Mouse (Mus musculus) layer of hippocampus, adult 2 months (tissue): ENCODE data around the gene Spn. TPM values are rescaled to one million over a fixed set of nuclear protein-coding genes. Genes with fewer than 3 reads are reported as not detected.

ENCODE experiments used
- DNase-seq, 2 experiments: peaks; one replicate each; pipeline ENCODE4 v3.0.0; 2022; ENCODE audit warnings: low spot score in 2 of 2
- H3K27ac ChIP-seq: fragments of 200-600 bp; 2 replicates; pipeline ENCODE4 v1.8.1; 2022
- H3K4me3 ChIP-seq: fragments of 200-600 bp; 2 replicates; pipeline ENCODE4 v1.8.1; 2022; ENCODE audit warnings: mild to moderate bottlenecking
- CTCF ChIP-seq: fragments of 200-600 bp; conservative IDR thresholded peaks from 2 replicates; pipeline ENCODE4 v1.8.1; 2022; ENCODE audit warnings: antibody characterized with exemption, mild to moderate bottlenecking, moderate library complexity
- total RNA-seq, 2 experiments: library from RNA; stranded (reverse); gene quantifications; 2 replicates each; pipeline ENCODE4 v1.2.3; 2021

Gene Spn
- total RNA-seq, 2 experiments from 2014 or later: 0.64 to 0.72 TPM

DNA sequence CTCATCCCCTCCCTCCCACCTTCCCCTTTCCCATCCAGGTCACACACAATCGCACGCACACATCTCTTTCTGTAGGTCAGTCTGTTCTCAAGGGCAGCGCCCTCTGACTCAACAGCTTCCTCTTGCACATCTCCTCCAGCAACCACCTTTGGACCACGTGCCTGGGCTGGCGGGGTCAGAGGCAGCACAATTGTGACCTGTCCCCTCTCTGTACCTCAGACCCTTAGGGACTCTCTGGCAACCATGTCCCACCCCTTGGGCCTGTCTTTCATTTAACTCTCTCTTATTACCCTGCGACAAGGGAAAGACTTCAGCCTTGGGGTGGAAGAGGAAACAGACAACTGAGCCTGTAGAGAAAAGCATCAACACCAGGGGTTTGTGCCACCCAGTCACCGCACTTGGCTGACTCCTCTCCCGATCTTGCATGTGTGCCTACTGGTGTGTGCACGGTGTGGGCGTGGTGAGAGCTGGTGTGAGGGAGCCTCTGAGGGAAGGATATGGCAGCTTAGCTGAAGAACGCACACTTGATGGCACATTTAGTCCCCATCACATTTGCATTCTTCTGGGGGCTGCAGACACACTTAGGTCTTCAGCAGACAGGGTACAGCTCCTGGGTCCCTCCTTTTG, 2.7 kb downstream of the Spn start:
- H3K4me3 ChIP-seq: no peak overlapping the region
- no peak for TF ChIP-seq CTCF
- DNase-seq: no peak
- H3K27ac ChIP-seq: no peak overlapping the region

- Histone ChIP-seq H3K4me3 (no peak overlapping the region), H3K27ac (peak overlapping the region; percentile 29; the same call in 1 of the 2 replicates)
- DNase-seq: no peak
- no peak for TF ChIP-seq CTCF
Observed at GRCm38 (mm10) chr7:127133125-127133524, 4.5 kb downstream of the Spn start.

DNA sequence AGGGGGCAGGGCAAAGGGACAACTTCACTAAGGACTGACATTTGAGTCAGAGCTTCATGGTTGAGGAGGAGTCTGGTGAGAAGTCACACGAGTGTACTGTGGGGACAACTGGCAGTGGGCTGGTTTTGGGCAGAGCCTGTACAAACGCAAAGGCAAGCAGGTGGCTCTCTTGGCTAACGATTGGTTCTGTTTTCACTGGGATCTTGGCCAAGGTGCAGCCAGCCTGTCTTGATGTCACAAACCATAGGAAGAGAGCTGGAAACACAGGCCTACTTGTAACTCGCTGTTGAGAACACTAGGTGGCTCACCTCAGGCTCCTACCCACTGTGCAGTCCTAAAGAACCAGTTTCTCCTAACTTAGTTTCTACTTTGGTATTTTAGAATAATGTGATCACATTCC, 8.0 kb downstream of the Spn start:
- TF ChIP-seq CTCF: peak; percentile 84
- no peak overlapping the region for H3K4me3 ChIP-seq
- peak overlapping the region; percentile 61 for H3K27ac ChIP-seq
- peak; percentile 63 to 70 for DNase-seq

GRCm38 (mm10) chr7:127121911-127122270, 15.7 kb downstream of the Spn start, which contains the start of gene Qprt:
Gene Qprt, minus strand, starts transcription at chr7:127122226.
- Histone ChIP-seq H3K4me3 (no peak within 1 kb of the TSS), H3K27ac (no peak within 1 kb of the TSS)
- TF ChIP-seq CTCF: no peak
- DNase-seq: no peak

GRCm38 (mm10) chr7:127121061-127121910, 16.3 kb downstream of the Spn start:
- H3K4me3 ChIP-seq: no peak overlapping the region
- no peak overlapping the region for H3K27ac ChIP-seq
- DNase-seq: no peak
- no peak for TF ChIP-seq CTCF

DNA sequence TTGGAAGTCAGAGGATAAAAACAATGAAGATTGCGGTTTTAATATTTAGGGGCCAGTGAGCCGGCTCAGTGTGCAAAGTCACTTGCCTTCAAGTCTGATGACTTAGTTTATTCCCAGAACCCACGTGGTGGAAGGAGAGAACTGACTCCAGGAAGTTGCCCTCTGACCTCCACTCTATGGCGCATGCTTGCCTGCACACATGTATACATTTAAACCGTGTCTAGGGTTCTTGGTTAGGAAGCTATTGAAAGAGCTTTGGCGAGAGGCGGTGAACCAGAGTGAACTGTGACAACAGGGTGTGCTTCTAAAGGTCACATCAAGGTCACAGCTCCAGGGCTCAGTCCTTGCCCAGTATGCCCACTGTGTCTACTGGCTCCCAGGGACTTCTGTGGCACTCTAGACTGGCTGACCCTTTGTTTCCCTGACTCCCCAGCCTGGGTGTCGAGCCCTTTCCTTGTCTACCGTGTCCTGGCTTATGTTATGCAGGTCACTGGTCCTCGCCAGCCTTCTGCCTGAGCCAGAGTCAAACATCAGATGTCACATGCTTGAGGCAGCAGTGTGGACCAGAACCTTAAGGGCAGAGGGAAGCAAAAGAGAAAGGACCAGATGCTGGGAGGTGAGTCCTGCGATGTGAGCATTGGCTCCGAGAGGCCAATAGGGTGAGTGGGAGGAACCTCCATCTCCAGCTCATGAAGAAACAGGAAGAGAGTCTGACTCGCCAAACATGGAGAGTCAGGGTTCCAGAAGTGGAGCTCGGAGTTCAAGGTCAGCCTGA, 18.8 kb downstream of the Spn start:
- no peak for TF ChIP-seq CTCF
- no peak overlapping the region for H3K27ac ChIP-seq
- DNase-seq: no peak
- H3K4me3 ChIP-seq: no peak overlapping the region

DNA sequence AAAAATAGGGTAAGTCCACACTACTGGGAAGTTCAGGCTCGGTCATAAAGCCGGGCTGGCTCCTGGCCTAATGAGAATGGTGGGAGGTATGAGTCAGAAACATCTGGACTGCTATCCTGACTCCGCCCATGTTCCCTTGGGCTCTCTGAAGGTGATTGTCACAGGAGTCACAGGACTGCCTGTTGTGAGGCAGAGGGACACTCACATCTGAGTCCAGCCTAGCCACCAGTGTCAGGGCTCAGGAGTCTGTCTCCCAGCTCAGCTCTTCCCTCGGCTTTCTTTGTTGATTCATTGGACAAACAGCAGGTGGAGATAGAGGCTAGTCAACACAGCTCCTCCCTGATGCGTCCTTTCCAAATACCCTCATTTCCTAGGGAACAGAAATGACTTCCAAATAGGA, 19.7 kb downstream of the Spn start:
- Histone ChIP-seq H3K27ac (no peak overlapping the region), H3K4me3 (no peak overlapping the region)
- no peak for DNase-seq
- TF ChIP-seq CTCF: peak; percentile 66

DNA sequence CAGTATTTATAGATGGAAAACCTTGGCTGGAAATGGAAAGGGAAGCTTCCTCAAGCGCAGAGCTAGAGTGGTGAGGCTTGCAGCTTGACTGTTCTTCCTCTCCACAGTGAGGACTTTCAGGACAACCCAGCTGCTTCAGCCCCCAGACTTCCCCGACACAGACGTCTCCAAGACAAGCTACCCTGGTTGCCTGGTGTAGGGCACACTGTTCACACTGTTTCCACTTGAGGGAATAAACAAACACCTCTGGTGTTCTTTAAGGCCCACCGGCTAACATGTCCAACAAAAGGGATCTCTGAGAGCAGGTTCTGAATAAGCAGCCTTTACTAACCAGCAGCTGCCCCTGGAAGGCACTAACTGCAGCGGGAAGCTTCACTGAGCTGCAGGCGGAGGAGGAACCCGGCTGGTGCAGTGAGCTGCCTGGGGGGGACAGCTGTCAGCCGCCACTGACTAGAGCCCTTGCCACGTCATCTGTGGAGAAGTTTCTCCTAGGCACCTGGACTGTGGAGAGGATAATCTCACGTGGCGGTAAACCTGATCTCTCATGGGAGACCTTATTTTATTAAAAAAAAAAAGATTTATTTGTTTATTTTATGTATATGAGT, 21.2 kb downstream of the Spn start:
- peak overlapping the region; percentile 64; the same call in 1 of the 2 replicates for H3K27ac ChIP-seq
- TF ChIP-seq CTCF: no peak
- DNase-seq: peak in 1 of 2 experiments; percentile 43
- no peak overlapping the region for H3K4me3 ChIP-seq

- Histone ChIP-seq H3K27ac (no peak overlapping the region), H3K4me3 (no peak overlapping the region)
- no peak for DNase-seq
- TF ChIP-seq CTCF: no peak
Observed at GRCm38 (mm10) chr7:127114920-127115319, 22.7 kb downstream of the Spn start.

DNA sequence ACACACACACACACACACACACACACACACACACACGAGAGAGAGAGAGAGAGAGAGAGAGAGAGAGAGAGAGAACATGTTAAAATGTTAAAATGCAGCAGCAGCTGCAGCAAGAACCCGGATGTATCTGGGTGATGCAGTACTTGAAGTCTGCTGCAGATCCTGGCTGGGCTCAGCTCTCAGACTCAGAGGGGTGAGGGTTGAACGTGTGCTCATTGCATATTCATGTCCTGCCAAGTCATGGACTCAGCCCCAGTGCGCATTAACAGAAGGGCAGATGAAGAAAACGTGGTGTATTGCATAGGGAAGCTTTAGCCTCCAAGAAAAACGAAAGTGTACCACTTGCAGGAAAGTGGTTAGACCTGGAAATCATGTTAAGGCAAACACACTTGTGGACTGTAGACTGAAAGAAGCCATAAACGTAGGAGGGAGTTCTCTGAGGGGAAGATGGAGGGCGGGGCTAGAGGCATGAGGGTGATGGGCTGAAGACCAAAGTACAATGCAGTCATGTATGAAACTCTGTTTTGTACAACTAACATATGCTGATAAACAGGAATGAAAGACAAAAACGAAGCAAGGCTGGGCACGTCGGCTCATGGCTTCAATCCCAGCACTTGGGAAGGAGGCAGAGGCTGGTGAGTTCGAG, 23.9 kb downstream of the Spn start:
- no peak for TF ChIP-seq CTCF
- H3K27ac ChIP-seq: no peak overlapping the region
- DNase-seq: no peak

GRCm38 (mm10) chr7:127112921-127113597, 24.6 kb downstream of the Spn start:
- no peak for DNase-seq
- Histone ChIP-seq H3K27ac (no peak overlapping the region), H3K4me3 (no peak overlapping the region)
- TF ChIP-seq CTCF: no peak

More for the DNA sequence above, 23.9 kb downstream of the Spn start:
- no peak overlapping the region for H3K4me3 ChIP-seq
